Mouse (Mus musculus) monocyte, adult 5-6 weeks (primary cell): Measurements from ENCODE around the gene Fah. TPM values are rescaled to one million over a fixed set of nuclear protein-coding genes. Genes with fewer than 3 reads are reported as not detected.

Source experiments
- ATAC-seq: fragments of 153-309, 156-312 bp; replicated peaks from 2 replicates; pipeline ENCODE4 v1.8.0; 2017; ENCODE audit warnings: mild to moderate bottlenecking; ENCODE audit not compliant: low TSS enrichment, insufficient number of reproducible peaks, severe bottlenecking, poor library complexity, low FRiP score
- total RNA-seq: library from RNA; stranded (forward); fragments of 200-1000, 200-491, 200-594 nt; gene quantifications from 3 replicates; pipeline ENCODE4 v1.2.3, GENCODE M21; 2017

Gene Fah
- total RNA-seq, 1 experiment from 2014 or later, result 5.5 TPM

DNA sequence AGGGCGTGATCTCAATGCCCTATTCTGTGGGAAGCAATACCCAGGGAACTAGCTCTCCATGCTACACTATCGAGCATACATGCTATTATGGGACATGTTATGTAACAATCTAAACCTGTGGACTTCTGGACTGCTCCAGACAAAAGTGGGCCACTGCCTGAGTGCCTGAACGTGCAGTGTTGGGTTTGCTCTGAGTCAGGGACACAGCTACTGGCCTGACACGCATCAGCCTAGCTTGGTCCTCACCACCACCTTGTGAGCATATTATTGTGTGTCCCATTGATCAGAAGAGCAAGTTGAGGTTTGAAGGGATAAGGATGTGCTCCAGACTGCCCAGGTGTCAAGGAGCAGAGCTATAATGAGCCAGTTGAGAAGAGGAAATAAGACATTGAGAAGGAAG is 61.6 kb downstream of the Fah start:
- ATAC-seq, result no peak

Other genes with a start within 250 kb of the Fah start
- gene Arnt2, start 196.5 kb downstream of the Fah start, total RNA-seq, result 0.10 TPM in 1 of 3 replicates, not detected in the others
- gene Gm2115, start 77.8 kb downstream of the Fah start, total RNA-seq, result not detected in 3 replicates
- gene Zfand6, start 83.2 kb upstream of the Fah start, total RNA-seq, result 176 to 191 TPM (median 189 TPM) in 3 replicates
- gene Olfr291, start 246.8 kb upstream of the Fah start, total RNA-seq, result not detected in 3 replicates